Mouse (Mus musculus): Measurements from ENCODE around the gene Sectm1b.

- TF ChIP-seq CTCF (IDR thresholded peaks at IDR 0.05; ENCODE audit: borderline replicate concordance, insufficient read depth, low read depth, low read length) (no peak), POLR2A (IDR thresholded peaks at IDR 0.05; ENCODE audit: borderline replicate concordance, insufficient read depth, low read length) (no peak)
These were observed 53.2 kb downstream of the Sectm1b start for GRCm38 (mm10) chr11:121010044-121010755.

All from cerebellum, adult 2 months (tissue).